Mouse (Mus musculus) brain, embryonic 14.5 days (tissue): ENCODE data around the gene Cd68. TPM values are rescaled to one million over a fixed set of nuclear protein-coding genes. Genes with fewer than 3 reads are reported as not detected.
A peak's percentile ranks its signal among the peaks of the same experiment; 100 is the strongest.

ENCODE experiments used
- DNase-seq: peaks from one replicate; pipeline ENCODE4 v3.0.0-alpha.2; 2011; ENCODE audit warnings: low read depth
- CTCF ChIP-seq: fragments of 200-500 bp; IDR thresholded peaks from 2 replicates; pipeline ENCODE4 v1.5.1; 2012; ENCODE audit warnings: inconsistent platforms, mild to moderate bottlenecking, moderate library complexity, borderline replicate concordance; ENCODE audit not compliant: insufficient read depth, insufficient read length; ENCODE audit errors: extremely low read depth
- POLR2A ChIP-seq: fragments of 200-500 bp; IDR thresholded peaks from 2 replicates; pipeline ENCODE4 v1.6.1; 2012; ENCODE audit warnings: mild to moderate bottlenecking, inconsistent platforms, borderline replicate concordance; ENCODE audit not compliant: poor library complexity, insufficient read depth, insufficient read length, severe bottlenecking; ENCODE audit errors: extremely low read depth
- polyA plus RNA-seq: library from polyadenylated mRNA; depleted of rRNA; stranded (reverse); fragments of >200 nt; gene quantifications from 2 replicates; pipeline ENCODE4 v1.2.3, GENCODE M21; 2012

Gene Cd68
- polyA plus RNA-seq, 1 experiment: 7.8 TPM

- TF ChIP-seq POLR2A (no peak), CTCF (no peak)
- no peak for DNase-seq
Measured at GRCm38 (mm10) chr11:69662967-69663671, 2.8 kb downstream of the Cd68 start.

GRCm38 (mm10) chr11:69662213-69662966, 3.6 kb downstream of the Cd68 start, which contains the start of gene Mpdu1:
Gene Mpdu1 (minus strand): TSS chr11:69662642.
- TF ChIP-seq POLR2A: peak; percentile 87; the same call in 1 of the 2 replicates
- TF ChIP-seq CTCF: peak; percentile 44; the same call in 1 of the 2 replicates

GRCm38 (mm10) chr11:69661221-69661881, 4.6 kb downstream of the Cd68 start:
- TF ChIP-seq CTCF (no peak), POLR2A (no peak)
- DNase-seq: no peak

More at GRCm38 (mm10) chr11:69662213-69662966, 3.6 kb downstream of the Cd68 start, which contains the start of gene Mpdu1:
- peak; percentile 99 for DNase-seq

GRCm38 (mm10) chr11:69657462-69657881, 8.5 kb downstream of the Cd68 start:
- TF ChIP-seq POLR2A (no peak), CTCF (no peak)
- no peak for DNase-seq

- TF ChIP-seq CTCF (peak; percentile 80), POLR2A (no peak)
- DNase-seq: peak; percentile 77
Measured at GRCm38 (mm10) chr11:69656617-69657461, 9.1 kb downstream of the Cd68 start.

GRCm38 (mm10) chr11:69656065-69656455, 9.9 kb downstream of the Cd68 start:
- DNase-seq: no peak
- no peak for TF ChIP-seq CTCF
- no peak for TF ChIP-seq POLR2A

- peak; percentile 86 for DNase-seq
- TF ChIP-seq CTCF (peak; percentile 86), POLR2A (no peak)
Measured at GRCm38 (mm10) chr11:69655264-69656064, 10.5 kb downstream of the Cd68 start, which contains the start of gene Sox15. Gene Sox15 (plus strand): TSS chr11:69655314.

- TF ChIP-seq POLR2A (no peak), CTCF (no peak)
Measured at GRCm38 (mm10) chr11:69654760-69655159, 11.2 kb downstream of the Cd68 start.

GRCm38 (mm10) chr11:69653399-69653798, 12.6 kb downstream of the Cd68 start:
- DNase-seq: peak; percentile 18
- TF ChIP-seq POLR2A (no peak), CTCF (no peak)

More at GRCm38 (mm10) chr11:69654760-69655159, 11.2 kb downstream of the Cd68 start:
- DNase-seq: no peak
